In genomic region chr12:99352136-99352535, GRCm38 (mm10) we compare ENCODE assay signal across 11 mouse cellular contexts.
A peak's percentile ranks its signal among the peaks of the same experiment; 100 is the strongest.
DNase-seq lines count a peak whose midpoint lies in the region; ATAC-seq lines count a peak whose summit lies in the region.
"Had no signal": no experiment of that assay in that cellular context is flagged by ENCODE, and none has a peak within 500 bp of the region (broad histone marks: within the 10 kb centered on the region; RNA-seq: fewer than 3 reads in every experiment).

No protein-coding gene starts in this region.

- ATAC-seq in liver, embryonic 12.5 days: no peak
- no peak for ATAC-seq in hindbrain, embryonic 14.5 days (ENCODE audit: low FRiP score)
- ATAC-seq: midbrain, embryonic 13.5 days had no signal

- no peak overlapping the region for H3K9ac ChIP-seq in liver, embryonic 12.5 days
- no peak overlapping the region for H3K9ac ChIP-seq in hindbrain, embryonic 14.5 days
- H3K9ac ChIP-seq: midbrain, embryonic 13.5 days had no signal

- no peak overlapping the region for H3K4me3 ChIP-seq in liver, embryonic 12.5 days
- no peak overlapping the region for H3K4me3 ChIP-seq in hindbrain, embryonic 14.5 days (replicated peaks; ENCODE audit: low read length)
- H3K4me3 ChIP-seq: midbrain, embryonic 13.5 days had no signal

- no peaks in the 10 kb centered on the region for H3K9me3 ChIP-seq in liver, embryonic 12.5 days (replicated peaks)
- H3K9me3 ChIP-seq in hindbrain, embryonic 14.5 days (ENCODE audit: control insufficient read depth, low read length): no peaks in the 10 kb centered on the region
- H3K9me3 ChIP-seq: midbrain, embryonic 13.5 days had no signal

- H3K27ac ChIP-seq in liver, embryonic 12.5 days: 0 out of 2 replicates have a peak overlapping the region, but pooled peaks have one; percentile 11
- H3K27ac ChIP-seq in hindbrain, embryonic 14.5 days: no peak overlapping the region
- H3K27ac ChIP-seq: midbrain, embryonic 13.5 days had no signal

- H3K36me3 ChIP-seq in liver, embryonic 12.5 days: no peaks in the 10 kb centered on the region
- no peaks in the 10 kb centered on the region for H3K36me3 ChIP-seq in hindbrain, embryonic 14.5 days (replicated peaks; ENCODE audit: control insufficient read depth, insufficient read depth)
- H3K36me3 ChIP-seq: midbrain, embryonic 13.5 days had no signal

- DNase-seq in liver: no peak
- peak; percentile 70 for DNase-seq in adrenal gland, postnatal 10 days
- peak; percentile 42 for DNase-seq in heart, postnatal 25 days (ENCODE audit: low spot score)
- DNase-seq in skeletal muscle tissue, adult 2 months (ENCODE audit: low read depth, low spot score): peak; percentile 62
- no peak for DNase-seq in hindbrain, embryonic 14.5 days (ENCODE audit: low spot score)
- DNase-seq in kidney, adult 8-10 months: no peak
- DNase-seq: layer of hippocampus, adult 9-11 months; right cerebral cortex, adult 18-20 months; thymus, postnatal 4 days had no signal

- 0 out of 2 replicates have a peak overlapping the region, but pooled peaks have one; percentile 4 for H3K4me2 ChIP-seq in liver, embryonic 12.5 days
- H3K4me2 ChIP-seq in hindbrain, embryonic 14.5 days (replicated peaks): no peak overlapping the region
- H3K4me2 ChIP-seq: midbrain, embryonic 13.5 days had no signal

- peaks cover 65% of the 10 kb centered on the region for H3K4me1 ChIP-seq in liver, embryonic 12.5 days
- H3K4me1 ChIP-seq in hindbrain, embryonic 14.5 days (replicated peaks; ENCODE audit: control insufficient read depth, insufficient read depth, low read length): peaks cover 27% of the 10 kb centered on the region

- WGBS in liver, embryonic 12.5 days (ENCODE audit: insufficient replicate concordance): 65% methylated on average over 7 of the region's 7 CpGs
- WGBS in hindbrain, embryonic 14.5 days: 83% methylated on average over 7 of the region's 7 CpGs

- no peaks in the 10 kb centered on the region for H3K27me3 ChIP-seq in liver, embryonic 12.5 days (replicated peaks)
- no peaks in the 10 kb centered on the region for H3K27me3 ChIP-seq in hindbrain, embryonic 14.5 days (ENCODE audit: control insufficient read depth, insufficient read depth, low read length)
- H3K27me3 ChIP-seq: midbrain, embryonic 13.5 days had no signal

- intact Hi-C loops in heart, postnatal 25 days (cut with DNase I): no loop called here

Comparison
In these comparisons a context has a peak if more than half of its experiments do, and no peak if none do; other contexts are left out.
1. DNase-seq: peak in adrenal gland, postnatal 10 days (single experiment), heart, postnatal 25 days (single experiment) and skeletal muscle tissue, adult 2 months (single experiment); none in liver (single experiment), hindbrain, embryonic 14.5 days (single experiment) and kidney, adult 8-10 months (0 of 2).